Mouse (Mus musculus) urinary bladder, adult 2 months (tissue): ENCODE results near the gene Gm10198. TPM values are rescaled to one million over a fixed set of nuclear protein-coding genes. Genes with fewer than 3 reads are reported as not detected.

Experiments used
- DNase-seq: peaks from one replicate; pipeline ENCODE4 v3.0.0; 2022; ENCODE audit warnings: low spot score
- polyA plus RNA-seq: library from polyadenylated mRNA; depleted of rRNA; stranded (reverse); fragments of >200 nt; gene quantifications from 2 replicates; pipeline ENCODE4 v1.2.3, GENCODE M21; 2012; rRNA removed

Gm10198 gene
- polyA plus RNA-seq, result not detected in 2 replicates

DNA sequence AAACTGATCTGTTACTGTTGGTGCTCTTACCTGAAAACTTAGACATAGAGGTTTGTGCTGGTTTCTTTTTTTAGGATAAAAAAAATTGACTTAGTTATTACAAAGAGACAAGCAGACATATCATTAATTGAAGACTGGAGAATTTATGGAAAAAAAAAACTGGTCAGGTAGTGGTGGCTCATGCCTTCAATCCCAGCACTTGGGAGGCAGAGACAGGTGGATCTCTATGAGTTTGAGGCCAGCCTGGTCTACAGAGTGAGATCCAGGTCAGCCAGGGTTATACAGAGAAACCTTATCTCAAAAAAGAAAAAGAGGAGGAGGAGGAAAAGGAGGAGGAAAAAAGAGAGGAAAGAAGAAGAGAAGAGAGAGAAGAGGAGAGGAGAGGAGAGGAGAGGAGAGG lies at the start of gene Gm10198:
Gene Gm10198, plus strand, starts transcription at position 301 of the 400 bp plus-strand sequence.
- DNase-seq, result no peak

DNA sequence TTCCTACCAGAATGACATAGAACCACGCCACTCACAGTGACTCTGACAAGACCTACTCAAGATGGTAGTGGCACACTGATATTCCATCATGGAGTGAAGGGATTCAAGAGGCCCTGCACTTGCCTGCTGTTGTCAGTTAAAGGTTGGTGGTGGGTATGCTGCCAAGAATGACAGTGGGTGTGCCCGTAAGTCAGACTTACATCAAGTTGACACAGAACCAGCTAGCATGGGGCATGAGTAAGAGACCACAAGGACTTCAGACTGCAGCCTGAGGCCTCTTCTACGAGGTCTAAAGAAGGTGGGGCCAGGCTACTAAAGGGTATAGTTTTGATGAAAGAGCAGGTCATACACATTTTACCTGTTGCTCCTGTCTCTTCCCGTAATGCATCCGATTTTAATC lies 47.3 kb upstream of the Gm10198 start:
- no peak for DNase-seq

DNA sequence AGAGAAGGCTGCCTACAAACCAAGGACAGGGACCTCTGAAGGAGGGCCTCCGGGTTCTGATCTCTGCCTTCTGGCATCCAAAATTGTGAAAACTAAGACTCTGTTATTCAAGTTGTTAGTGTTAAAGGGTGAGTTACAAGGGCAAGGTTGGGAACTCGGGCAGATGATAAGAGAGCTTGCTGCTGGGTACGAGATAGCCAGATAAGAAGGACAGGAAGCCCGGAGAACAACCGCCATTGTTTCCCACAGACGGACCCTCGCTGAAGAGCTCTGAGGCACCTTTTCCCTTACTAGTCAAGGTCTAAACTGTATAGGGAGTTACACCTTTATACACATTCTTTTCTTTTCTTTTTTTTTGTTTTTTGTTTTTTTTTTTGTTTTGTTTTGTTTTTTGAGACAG lies 39.8 kb upstream of the Gm10198 start:
- DNase-seq, result no peak

DNA sequence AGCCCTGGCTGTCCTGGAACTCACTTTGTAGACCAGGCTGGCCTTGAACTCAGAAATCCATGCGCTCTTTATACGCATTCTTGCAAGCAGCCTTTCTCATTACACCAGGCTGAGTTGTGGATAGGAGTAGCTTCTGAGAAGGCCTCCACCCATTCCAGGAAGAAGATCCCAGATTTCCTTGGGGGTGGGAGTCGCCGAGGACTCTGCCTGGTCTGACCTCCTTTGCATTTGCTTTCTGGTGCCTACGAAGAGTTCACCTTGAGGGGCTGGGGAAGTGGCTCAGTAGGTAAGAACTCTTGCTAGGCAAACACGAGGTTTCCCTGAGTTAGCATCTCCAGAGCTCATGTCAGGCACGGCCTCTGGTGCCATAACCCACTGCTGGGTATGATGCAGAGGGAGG lies 39.4 kb upstream of the Gm10198 start:
- no peak for DNase-seq

DNA sequence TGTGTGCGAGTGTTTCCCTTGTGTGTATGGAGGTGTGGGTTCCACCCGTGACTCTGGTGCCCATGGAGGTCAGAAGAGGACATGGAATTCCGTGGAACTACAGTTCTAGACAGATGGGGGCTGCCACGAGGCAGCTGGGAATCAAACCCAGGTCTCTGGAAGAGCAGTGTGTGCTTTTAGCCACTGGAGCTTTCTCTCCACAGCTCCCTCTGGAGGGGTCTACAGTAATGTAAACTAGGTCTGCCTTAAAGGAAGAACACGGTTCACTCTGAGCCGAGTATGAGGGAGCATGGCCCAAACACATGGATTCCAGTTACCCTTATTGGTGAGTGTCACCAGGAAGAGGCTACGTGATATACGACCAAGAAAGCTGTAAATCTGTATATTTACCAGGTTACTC lies 38.6 kb upstream of the Gm10198 start:
- no peak for DNase-seq

DNA sequence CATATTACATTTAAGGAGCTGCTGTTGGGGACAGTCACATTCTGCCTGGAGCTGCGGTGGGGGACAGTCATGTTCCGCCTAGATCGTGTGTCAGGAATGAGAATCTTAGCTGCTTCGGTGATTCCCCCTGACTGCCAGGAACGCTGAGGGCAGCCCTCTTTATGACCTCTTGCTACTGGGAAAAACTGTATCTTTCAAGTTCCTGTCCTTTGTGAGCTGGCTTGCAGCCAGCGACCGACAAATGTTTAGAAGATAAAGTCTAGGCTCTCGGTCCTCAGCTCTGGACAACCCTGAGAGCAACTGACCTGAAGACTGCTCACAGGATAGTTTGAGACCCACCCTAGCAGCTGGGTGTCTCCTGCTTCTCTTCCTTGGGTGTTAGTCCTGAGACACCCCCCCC lies 37.3 kb upstream of the Gm10198 start:
- no peak for DNase-seq

DNA sequence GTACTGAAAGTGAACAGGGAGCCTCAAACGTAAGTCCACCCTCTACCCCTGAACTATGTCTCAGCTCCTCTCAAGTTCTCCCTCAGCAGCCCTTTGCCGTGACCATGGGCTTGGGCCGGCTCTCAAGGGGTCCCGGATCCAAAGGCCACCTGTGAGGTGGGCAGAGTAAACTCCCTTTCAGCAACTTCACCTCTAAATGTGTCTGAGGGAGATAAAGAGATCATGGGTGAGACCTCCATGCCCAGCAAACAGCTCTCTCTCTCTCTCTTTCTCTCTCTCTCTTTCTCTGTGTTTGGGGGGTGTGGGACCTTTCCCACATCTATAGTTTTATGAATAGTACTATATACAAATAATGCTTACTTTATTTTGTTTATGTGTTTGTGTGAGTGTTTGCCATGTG lies 36.2 kb upstream of the Gm10198 start:
- DNase-seq, result no peak

DNA sequence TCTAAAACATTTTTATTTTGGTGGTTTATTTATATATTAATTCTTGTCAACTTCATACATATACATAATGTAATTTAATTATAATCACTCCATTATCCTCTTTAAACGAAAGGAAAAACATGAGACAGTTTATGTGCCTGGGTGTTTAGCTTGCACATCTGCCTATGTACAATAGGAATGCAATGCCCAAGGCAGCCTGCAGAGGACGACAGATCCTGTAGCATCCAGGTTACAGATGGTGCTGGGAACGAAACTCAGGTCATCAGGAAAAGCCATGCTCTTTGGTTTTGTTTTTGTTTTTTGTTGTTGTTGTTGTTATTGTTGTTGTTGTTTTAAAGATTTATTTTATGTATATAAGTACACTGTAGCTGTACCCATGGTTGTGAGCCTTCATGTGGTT lies 32.4 kb upstream of the Gm10198 start:
- no peak for DNase-seq

DNA sequence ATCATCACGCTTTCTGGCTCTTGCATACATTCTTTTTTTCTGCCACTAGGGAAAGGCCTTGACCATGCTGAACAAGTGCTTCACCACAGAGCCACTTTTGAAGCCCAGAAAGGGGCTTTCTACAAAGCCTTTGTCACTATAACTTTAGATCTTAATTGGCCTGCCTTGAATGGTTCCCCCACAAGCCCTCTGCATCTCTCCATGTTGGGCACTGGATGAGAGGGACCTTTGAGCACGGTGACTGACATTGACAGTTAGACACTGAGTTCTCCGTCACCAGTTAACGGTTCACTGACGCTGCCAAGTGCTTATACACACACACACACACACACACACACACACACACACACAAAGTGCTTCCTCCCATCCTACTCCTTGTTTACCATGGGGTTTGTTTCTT lies 30.0 kb upstream of the Gm10198 start:
- no peak for DNase-seq

DNA sequence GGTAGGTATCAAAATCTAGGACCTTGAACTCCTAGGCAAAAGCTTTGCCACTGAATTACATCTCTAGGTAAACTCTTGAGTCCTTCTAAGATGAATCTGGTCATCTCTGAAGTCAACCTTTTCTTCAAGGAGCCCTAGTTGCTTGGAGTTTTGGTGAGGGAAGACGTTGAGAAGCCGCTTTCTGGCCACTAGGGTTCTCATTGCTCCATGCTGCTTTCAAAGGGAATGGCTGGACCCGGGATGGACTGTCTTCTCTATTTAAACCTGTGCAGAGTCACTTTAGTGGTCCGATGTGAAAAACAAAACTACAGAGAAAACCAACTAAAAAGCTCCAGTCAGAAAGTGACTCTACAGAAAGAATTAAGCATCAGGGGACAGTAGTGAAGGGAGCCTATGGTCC lies 18.4 kb upstream of the Gm10198 start:
- DNase-seq, result no peak

DNA sequence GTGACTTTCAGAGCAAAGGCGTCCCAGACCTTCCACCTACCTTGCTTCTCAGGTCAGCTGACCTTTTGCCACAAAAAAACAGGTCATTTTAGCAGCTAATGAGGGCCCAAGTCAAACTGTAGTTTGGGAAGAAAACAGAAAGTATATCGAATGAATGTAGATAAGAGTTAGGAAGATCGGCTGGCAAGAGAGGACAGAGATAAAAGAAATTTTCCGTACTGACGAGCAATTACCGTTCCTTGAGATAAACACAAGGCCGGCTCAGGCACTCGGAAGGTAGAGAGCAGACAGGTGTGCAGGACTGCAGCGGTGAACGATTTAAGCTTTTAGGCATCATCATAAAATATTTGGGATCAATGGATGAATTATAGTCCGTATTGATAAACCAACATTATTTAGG lies 15.4 kb upstream of the Gm10198 start:
- no peak for DNase-seq

DNA sequence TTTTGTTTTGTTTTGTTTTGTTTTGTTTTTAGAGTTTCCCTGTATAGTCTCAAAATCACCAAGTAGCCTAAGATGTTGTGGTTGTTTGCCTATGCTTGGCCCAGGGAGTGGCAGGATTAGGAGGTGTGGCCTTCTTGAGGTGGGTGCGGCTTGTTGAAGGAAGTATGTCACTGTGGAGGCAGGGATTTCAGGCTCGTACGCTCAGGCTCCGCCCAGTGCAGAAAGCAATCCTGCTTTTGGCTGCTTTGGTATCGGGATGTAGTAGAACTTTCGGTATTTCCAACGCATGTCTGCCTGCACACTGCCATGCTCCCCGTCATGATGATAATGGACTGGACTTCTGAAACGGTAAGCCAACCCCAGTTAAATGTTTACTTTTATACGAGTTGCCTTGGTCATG lies 12.5 kb upstream of the Gm10198 start:
- no peak for DNase-seq

DNA sequence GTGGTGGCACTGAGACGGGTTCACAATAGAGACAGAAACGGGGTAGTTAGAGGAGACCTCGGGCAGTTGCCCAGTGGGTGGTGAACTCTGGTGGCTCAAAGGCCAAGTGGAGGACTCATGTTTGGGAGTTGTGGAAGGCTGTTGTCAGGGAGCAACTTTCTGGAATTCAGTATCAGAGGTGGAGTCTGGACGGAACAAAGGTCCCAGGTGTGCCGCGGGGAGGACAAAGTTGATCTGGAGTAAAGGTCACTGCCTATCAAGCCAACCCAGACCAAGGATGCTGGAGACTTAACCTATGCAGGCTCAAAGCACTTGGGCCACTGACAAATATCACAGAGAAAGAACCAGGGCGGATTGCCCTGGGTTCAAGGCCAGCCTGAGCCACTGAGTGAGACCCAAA lies 5.5 kb downstream of the Gm10198 start:
- no peak for DNase-seq

DNA sequence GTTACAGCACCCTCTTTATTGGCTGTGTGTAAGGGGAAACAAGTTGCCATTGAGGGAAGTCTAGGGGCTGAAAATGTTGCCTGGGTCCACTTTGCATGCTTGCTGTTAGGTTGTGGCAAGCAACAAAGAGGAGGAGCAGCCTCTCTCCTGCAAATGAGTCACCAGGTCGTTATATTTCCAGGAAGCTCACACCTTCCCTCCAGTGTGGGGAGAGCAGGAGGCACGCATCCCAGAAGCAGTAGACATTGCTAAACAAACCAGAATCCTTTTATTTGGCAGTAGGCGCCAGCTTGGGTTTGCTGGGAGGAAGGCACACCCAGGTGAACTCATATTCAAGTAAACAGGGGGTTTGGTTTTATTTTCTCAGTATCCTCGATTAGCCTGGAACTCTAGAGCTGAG lies 8.8 kb downstream of the Gm10198 start:
- DNase-seq, result no peak

DNA sequence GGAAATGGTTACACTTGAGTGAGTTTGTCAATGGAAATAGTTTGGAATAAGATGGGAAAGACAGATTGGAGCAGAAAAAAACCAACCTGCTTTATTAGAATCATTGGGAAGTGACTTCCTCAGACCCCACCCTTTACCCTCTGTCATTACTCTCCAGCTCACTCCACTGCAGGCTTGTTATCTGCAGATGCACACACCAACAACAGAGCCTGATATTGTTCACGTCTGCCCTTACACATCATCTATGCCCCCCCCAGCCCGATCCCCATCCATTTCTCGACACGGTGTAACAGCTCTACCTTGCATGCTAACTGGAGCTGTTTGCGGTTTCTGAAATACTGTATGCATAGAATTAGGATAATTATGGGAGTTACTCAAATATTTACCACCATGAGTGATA lies 12.2 kb downstream of the Gm10198 start:
- no peak for DNase-seq

DNA sequence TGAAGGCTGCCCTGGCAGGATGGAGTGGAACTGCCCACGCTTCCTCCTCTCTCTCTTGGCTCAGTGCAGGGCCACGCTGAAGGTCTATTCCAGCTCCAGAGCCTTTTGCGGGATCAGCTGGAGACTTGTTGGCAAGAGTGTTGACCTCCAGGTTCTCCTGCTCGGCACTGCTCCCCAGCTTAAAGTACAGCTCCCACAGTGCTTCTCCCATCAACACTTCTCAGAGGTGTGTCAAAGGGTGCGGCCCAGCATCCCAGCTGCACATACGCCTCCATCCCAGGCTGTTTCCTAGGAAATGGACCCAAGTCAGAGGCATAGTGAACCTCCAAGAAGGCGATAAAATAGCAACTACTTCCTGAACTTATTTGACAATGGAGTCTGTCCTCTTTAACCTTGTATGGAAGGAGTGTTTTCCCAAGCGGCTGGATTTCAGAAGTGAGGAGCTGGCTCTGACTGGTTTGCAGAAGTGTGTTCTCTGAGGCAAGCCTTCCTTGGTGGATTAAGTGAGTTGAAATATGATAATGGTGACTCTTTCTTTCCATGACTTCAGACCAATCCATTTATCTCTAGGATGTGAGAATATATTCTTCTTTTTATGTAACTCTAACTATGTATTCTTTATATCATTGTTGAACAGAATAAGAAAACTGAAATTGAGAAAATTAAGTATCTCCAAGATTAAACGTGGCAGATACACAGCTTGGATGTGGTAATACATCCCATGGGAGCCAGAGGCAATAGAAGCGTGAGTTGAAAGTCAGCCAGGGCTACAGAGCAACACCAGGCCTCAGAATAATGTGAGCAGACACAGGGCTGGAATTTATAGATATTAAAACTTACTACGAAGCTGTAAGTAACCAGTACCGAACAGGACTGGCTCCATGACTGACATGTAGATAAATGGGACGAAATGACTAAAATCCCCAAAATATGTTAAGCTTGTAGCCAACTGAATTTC lies 23.9 kb downstream of the Gm10198 start:
- no peak for DNase-seq

DNA sequence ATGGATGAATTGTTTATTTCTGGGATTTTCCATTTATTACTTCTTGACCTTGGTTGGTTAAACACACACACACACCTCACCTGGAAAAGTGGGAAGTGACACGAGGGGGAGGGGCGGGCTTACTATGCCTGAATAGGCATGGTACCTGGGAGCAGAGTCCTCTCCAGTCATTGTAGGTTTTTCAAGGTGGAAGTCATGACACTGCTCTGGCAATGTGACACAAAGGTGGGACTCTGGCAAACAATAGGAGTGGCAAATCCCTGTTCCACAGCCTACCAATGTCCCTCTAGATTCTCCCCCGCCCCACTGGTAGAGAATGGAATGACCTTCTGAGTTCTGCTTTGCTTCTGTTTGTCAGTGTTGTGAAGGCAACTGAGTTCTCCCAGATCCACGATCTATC lies 27.8 kb downstream of the Gm10198 start:
- DNase-seq, result no peak

DNA sequence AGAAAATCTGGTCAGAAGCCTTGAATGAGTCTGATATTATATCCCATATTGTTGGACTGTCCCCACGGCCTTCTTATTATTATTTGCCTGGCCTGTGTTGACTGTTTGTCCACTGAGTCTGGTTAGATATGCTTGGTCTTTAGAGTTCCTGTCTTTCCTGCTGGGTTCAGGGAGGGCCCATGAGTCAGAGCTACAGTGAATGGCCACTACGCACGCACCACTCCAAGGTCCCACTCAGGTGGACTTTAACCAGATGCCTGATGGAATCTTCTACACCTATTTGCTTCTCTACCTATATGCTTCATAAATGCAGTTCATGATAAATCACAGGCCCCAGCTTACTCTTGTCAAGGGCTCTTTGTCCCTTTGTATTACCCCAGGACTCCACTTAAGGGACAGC lies 29.8 kb downstream of the Gm10198 start:
- no peak for DNase-seq

DNA sequence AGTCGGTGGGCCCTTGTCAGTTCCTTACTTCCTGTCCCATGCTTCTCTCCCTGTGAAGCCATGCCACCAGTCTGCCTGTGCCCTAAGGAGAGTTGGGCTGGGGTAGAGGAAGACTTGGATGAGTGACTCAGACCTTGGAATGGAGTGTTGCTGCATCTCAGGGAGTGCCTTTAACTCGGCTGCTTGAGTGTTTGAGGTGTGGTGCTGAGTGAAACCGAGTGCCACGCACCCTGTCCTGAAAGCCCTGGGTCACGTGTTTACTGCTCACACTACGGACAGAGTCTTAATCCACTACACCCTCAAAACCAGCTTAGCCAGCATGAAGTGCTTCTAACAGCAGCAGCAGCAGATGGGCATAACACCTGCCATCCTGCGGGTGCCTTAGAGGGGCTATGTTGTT lies 30.5 kb downstream of the Gm10198 start:
- no peak for DNase-seq

DNA sequence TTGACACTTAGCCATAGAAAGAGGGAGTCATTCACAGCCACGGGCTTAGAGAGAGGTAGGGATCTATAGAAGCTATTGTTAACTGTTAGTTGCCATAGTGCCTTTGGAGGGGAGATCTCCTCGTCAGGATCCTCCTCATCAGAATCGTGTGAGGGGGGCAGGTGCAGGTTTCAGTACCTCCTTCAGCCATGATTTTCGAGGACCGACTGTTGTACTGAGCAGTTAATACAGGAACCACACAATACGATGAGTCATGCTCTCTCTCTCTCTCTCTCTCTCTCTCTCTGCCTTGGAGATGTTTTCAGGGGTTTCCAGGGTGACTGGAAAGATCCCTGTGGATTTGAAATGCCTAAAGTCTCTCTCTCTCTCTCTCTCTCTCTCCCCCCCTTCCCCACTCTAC lies 31.5 kb downstream of the Gm10198 start:
- DNase-seq, result no peak

DNA sequence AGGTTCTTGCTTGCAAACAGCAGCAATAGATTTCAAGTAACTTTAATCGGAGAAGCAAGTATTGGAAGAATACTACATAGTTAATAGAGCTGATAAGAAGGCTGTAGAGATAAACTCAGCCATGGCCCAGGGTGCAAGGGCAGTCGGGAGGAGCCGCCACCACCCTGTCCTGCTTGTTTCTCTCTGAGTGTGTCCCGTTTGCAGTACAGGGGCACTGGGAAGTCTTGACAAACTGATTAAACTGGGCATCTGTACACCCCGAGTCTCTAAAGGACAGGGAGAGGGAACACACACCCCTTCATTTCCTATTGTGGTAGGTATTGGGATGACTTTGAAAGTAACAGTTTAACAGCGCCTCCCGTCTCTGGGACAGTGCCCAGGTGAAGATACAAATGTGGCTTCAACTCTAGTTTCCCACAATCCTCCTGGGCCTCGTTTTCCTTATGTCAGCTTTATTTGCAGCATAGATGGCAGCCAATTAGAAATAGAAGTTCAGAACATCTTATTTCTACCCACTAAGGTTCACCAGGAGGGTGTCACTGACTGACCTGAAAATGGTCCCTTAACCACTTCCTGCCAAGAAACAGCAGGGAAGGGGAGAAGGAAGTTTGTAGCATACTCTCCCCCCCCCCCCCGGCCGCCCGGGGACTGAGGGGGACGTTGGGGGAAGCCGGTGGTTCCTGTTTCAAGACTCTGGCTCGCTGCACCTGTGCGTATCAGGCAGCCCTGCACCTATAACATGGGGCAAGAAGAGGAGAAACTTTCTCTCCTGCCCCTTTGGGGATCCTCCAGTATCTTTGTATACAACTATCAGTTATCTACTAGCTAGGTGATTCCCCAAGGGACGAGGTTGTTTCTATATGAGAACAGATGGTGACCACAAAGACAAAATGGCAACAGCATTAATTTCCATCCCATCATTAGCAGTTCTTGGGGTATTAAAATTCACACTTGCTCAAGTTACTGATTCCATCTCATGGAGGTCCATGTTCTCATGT lies 41.9 kb downstream of the Gm10198 start:
- no peak for DNase-seq

DNA sequence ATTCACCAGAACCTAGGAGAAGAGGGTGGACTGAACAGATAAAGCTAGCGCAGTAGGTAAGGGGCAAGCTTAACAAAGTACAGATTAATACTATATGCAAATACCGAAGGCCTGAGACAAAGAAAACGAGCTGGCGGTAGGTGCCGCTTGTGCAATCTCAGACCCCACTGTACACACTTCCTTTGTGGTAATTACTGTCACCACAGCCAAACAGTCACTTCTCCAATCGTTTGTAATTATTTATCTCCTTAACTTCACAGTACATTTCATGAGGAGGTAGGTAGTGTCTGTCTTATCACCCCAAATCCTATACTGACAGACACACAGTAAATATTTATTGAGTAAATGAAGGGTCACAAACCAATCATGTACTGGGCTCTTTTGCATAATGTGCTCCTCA lies 47.7 kb downstream of the Gm10198 start:
- DNase-seq, result no peak
